Mouse (Mus musculus) ES-CJ7 (cell line): ENCODE data around the gene Tcl1b1.
"Not testable (repeated sequence)": the region's sequence is repeated elsewhere in the genome, so short reads cannot be mapped to it uniquely, and the experiment has no call there.

Experiments
- DNase-seq: peaks from one replicate; pipeline ENCODE4 v3.0.0; 2011; ENCODE audit warnings: low read depth, low spot score

The Tcl1b1 gene

DNA sequence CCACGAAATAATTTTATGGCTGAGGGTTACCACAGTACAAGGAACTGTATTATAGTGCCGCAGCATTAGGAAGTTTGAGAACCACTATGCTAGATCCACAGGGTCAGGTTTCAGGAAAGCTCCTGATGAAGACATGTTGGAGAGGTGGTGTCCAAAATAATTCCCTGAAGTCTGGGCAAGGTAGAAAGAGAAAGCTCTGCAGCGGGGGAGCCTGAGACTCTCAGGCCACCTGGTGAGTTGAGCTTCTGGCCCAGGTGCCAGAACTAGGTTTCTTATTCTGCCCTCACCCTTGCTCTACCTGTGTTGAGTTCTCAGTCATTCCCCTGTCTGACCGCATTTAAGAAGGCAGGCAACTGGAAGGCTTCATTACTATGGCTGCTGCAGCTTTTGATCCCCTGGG lies at the start of gene Tcl1b1:
Gene Tcl1b1, plus strand, starts transcription at position 301 of the 400 bp plus-strand sequence.
- no peak for DNase-seq

DNA sequence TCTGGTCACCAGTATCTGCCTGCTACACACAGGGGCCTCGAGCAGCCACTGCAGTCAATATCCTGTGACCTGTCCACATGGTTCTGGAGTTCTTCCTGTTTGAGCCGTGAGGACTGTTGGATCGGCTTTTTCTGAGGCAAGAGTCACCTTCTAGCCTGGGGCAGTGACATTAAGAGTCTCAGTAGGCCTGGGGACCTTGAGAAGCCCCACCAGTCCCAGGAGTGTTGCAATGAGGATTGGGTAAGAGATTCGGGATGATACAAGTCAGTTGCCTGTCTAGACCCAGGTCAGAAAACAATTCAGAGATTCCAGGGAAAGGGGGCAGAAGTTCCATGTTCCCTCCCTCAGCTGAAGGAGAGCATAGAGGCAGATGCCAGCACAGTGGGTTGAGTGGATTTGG lies 49.7 kb upstream of the Tcl1b1 start:
- no peak for DNase-seq

DNA sequence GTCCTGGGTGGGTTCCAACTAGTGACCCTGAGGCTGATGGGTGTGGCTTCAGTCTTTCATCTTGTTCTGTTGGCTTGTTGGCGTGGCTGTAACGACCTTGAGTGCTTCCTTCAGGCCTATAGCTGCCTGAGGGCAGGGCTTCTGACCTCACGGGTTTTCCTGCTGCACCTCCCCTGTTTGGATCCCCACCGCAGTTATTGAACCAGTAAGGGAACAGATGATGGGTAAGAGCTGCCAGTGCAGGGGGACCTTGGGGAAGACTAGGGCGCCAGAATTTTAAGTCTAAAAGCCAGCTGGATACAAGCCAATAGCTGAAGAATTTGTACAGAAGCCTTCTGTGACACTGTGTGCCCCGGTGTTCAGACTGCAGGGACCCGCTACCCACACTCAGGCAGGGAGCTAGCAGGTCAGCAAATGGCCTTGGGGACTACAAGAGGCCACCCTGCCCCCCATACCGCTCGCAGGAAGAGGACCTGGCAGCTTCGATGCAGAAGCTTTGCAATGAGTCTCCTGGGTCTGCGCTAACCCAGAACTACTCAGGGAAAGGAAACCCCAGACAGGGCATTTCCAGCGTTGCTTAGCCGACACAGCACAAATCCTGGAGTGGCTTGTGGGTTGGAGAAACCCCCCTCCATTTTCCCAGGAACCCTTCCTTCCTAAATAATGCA lies 47.0 kb upstream of the Tcl1b1 start:
- peak; percentile 84 for DNase-seq

DNA sequence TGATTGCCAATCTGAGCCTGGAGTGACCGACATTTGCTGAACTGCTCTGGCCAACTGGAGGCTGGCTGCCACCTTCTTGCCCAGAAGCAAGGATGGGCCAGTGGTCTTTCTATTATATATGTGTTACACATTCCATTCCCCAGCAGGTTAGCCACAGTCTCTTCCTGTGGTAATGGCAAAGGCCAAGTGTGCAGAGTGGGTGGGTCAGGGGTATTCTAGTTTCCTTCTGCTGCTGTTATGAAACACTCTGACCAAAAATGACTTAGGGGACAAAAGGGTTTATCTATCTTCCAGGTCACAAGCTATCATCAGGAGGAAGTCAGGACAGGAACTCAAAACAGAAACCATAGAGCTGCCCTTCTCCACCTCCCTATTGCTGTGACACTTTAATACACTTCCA lies 42.8 kb upstream of the Tcl1b1 start:
- no peak for DNase-seq

DNA sequence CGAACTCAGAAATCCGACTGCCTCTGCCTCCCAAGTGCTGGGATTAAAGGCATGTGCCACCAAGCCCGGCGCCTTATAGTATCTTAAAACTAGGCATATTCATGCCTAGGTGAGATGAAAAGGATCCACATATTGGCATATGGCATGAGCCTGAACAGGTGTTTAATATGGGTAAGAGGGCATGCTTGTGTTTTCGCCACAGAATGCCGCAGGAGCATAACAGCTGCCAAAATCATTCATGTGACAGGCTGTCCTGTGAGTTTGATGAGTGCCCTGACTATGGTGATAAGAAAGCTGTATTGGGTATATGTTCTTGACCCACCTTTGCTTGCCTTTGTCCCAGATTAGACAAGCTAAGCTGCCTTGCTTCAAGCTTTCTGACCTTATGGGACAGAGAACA lies 34.1 kb upstream of the Tcl1b1 start:
- no peak for DNase-seq

DNA sequence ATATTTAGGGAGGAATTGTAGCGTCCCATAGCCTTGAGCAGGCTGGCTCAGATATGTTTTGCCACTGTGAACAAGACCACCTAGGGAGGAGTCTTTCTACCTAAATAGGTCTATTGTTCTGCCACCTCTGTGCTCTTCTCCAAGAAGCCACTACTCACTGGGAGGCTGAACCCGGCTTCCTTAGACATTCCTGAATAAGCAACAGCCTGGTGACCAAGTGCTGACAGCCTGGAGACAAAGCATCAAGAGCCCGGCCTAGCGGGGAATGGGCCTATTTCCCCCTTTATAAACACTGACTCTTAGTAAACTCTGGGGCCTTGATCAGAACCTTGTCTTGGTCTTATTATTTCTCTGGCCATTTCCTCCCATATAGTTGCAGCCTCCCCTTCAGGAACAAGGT lies 33.0 kb upstream of the Tcl1b1 start:
- DNase-seq, result peak; percentile 84

DNA sequence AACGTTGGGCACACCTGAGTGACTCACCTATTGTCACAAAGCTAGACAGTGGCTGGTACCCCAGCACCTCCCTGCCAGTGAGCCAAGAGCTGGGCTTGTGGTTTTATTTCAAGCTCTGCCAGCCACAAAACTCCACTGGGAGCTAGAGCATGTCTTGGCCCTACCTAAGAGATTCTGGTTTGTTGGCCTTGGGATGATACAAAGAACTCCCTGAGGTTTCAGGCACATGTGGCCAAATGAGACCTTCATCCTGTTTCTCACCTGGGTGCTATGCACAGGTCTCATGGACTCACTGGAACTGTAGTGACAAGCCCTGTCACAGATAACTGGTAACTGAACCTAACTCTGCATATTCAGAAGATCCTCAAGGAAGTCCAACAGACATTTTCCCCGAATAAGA lies 31.9 kb upstream of the Tcl1b1 start:
- no peak for DNase-seq

DNA sequence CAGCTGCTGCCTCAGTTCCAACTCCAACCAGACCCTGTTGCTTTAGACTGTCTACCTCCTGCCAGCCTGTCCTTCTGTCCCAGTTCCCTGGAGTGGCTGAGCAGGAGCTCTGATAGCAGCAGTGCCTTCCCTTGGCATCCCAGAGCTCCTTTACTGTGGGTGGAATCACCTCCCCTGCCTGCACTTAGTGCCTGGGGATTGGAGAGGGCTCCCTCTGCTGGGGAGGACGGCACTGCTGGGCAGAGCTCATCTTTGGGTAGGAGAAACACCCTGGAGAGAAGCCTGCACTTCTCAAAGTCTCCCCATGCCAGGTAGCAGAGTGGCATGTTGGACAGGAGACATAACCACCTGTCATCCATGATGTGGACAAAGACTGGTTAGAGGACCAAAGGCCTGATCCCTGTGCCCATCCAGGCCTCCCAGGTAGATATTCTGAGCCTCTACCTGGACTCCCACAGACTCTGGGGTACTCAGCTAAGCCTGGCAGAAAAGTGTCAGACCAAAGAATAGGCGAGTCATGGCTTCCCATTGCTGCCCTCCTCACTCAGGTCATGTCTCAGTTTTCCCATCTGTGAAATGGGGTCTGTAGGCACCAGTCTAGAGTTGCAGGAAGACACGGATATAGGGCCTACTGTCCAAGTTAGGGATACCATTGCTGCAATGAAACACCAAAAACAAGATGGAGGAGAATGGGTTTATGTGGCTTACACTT lies 29.8 kb upstream of the Tcl1b1 start:
- not testable (repeated sequence) for DNase-seq

DNA sequence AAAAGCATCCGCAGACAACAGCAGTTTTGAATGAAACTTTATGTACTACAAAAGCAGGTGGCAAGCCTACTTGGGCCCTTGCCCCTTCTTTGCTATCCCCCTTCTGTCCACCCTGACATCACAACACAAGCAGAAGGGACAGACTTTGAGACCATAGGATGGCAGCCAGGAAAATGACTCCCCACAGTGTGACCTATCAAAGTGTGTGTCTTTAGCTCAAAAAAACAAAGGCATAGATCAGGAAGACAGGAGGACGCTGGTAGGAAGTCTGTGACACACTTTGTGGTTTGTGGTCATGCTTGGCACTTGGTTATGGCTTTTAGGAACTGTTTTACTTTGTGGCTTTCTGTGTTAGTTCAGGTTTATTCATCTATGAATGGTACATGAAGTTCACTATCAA lies 25.3 kb upstream of the Tcl1b1 start:
- not testable (repeated sequence) for DNase-seq

DNA sequence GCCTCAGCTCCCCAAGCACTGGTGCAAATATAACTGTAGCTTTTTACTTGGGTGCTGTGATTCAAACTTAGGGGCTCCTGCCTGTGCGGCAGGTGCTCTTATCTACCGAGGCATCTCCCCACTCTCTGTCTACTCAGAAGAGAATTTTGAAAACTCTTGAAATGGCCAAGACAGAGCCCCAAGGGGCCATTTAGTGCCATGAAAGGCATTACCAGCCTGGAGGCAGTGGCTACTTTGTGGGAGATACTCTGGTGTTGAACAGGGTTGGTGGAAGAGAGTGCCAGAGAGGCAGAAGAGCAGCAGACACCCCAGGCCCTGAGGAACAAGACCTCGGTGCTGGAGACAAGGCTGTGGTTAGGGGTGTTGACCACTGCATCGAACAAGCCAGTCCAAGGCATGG lies 24.7 kb upstream of the Tcl1b1 start:
- DNase-seq, result not testable (repeated sequence)

DNA sequence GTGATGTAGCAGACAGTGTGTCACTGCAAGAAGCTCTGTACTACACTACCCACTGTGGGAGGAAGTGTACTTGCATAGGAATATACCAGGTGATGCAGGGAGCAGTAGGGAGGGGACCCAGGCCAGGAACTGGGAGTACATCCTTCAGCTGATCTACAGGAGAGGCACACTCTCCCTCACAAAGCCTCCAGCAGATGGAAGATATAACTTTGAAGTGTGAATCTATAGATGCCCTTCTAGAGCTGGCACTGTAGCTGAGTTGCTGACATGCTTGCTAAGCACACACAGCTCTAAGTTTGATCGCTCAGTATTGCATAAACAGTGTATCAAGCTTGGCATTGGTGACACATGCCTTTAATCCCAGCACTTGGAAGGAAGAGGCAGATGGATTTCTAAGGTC lies 21.8 kb upstream of the Tcl1b1 start:
- DNase-seq, result not testable (repeated sequence)

DNA sequence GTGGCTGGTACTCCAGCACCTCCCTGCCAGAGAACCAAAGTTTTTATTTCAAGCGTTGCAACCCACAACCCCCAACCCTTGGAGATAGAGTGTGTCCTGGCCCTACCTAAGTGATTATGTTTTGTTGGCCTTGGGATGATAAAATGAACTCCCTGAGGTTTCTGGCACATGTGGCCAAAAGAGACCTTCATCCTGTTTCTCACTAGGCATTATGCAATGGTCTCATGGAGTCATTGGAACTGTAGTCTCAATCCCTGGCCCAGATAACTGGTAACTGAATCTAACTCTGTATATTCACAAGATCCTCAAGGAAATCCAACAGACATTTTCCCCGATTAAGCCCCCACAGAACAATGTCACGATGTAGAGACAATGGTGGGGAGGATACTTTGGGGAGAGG lies 16.4 kb upstream of the Tcl1b1 start:
- DNase-seq, result no peak

DNA sequence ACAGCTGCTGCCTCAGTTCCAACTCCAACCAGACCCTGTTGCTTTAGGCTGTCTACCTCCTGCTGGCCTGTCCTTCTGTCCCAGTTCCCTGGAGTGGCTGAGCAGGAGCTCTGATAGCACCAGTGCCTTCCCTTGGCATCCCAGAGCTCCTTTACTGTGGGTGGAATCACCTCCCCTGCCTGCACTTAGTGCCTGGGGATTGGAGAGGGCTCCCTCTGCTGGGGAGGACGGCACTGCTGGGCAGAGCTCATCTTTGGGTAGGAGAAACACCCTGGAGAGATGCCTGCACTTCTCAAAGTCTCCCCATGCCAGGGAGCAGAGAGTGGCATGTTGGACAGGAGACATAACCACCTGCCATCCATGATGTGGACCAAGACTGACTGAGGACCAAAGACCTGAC lies 14.6 kb upstream of the Tcl1b1 start:
- not testable (repeated sequence) for DNase-seq

DNA sequence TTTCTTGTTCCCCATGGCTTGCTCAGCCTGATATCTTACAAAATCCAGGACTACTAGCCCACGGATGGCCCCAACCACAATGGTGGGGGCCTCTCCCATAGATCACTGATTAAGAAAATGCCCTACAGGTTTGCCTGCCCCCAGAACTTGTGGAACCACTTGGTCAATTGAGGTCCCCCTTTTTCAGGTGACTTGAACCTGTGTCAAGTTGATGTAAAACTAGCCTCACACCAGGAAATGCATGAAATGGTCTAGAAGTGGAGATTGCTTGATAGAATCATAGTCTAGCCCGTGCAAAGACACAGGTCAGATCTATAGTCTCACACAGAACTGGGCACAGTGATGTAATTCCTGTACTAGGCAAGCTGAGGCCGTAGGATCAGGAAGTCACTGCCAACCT lies 13.8 kb upstream of the Tcl1b1 start, which contains the start of gene Tcl1b2:
Gene Tcl1b2, plus strand, starts transcription at position 301 of the 400 bp plus-strand sequence.
- no peak for DNase-seq

DNA sequence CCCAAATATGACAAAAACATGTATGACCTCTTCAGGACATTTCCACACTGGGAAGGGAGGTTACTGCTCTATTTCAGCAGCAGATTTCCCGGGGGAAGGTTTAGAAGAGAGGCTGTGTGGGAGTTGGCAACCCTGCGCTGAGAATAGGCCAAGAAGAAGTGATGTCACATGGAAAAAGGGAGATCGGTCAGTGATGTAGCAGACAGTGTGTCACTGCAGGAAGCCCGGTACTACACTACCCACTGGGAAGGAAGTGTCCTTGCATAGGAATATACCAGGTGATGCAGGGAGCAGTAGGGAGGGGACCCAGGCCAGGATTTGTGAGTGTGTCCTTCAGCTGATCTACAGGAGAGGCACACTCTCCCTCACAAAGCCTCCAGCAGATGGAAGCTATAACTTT lies 4.2 kb upstream of the Tcl1b1 start:
- not testable (repeated sequence) for DNase-seq

DNA sequence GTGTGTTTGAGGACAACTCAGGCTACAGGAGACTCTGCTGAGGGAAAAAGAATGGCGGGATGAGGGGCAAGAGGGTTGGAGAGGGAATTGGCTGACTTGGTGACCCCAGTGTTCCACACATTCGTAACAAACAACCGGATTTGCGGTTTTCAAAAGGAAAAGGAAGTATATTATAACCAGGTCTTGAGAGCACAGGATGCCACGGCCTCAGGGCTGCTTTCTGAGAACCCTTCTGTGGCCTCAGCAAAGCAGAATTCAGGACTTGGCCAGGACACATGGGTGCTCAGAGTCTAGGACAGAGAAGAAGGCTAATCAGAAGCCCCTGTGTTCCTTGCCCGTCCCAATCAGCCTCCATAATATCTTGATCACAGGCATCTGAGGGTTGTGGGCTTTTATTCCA lies 648 bp upstream of the Tcl1b1 start:
- DNase-seq, result no peak

DNA sequence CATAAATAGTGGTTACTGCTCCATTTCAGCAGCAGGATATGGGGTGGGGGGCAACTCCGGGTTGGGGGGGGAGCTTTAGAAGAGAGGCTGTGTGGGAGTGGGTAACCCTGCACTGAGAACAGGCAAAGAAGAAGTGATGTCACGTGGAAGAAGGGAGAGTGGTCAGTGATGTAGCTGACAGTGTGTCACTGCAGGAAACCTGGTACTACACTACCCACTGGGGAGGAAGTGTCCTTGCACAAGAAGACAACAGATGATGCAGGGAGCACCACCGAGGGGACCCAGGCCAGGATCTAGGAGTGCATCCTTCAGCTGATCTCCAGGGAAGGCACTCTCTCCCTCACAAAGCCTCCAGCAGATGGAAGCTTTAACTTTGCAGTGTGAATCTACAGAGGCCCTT lies 7.2 kb downstream of the Tcl1b1 start:
- no peak for DNase-seq

DNA sequence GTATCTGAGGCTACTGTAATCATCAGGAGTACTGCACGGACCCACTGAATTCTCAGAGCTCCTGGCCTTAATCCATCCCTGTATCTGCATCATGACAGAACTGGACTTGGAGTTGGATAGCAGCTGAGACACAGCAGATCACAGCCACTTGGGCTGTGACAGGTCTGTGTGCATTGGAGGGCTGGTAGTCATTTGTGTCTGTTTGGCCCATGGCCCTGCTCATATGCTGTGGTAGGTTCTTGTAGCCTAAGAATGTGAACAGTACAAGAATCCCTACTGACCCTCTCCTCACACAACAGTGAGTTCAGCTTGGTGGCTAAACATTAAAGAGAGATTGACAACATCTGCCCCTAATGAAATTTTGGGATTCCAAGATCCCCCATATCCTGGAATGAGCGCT lies 13.9 kb downstream of the Tcl1b1 start:
- no peak for DNase-seq

DNA sequence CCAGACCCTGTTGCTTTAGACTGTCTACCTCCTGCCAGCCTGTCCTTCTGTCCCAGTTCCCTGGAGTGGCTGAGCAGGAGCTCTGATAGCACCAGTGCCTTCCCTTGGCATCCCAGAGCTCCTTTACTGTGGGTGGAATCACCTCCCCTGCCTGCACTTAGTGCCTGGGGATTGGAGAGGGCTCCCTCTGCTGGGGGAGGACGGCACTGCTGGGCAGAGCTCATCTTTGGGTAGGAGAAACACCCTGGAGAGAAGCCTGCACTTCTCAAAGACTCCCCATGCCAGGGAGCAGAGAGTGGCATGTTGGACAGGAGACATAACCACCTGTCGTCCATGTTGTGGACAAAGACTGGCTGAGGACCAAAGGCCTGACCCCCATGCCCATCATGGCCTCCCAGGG lies 14.8 kb downstream of the Tcl1b1 start:
- peak; percentile 17 for DNase-seq

DNA sequence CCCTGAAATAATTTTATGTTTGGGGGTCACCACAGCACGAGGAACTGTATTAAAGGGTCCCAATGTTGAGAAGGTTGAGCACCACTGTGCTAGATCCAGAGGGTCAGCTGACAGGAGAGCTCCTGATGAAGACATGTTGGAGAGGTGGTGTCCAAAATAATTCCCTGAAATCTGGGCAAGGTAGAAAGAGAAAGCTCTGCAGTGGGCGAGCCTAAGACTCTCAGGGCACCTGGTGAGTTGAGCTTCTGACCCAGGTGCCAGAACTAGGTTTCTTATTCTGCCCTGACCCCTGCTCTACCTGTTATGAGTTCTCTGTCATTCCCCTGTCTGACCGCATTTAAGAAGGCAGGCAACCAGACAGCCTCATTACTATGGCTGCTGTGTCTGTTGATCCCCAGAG lies 16.6 kb downstream of the Tcl1b1 start, which contains the start of gene Tcl1b5:
Gene Tcl1b5, plus strand, starts transcription at position 301 of the 400 bp plus-strand sequence.
- DNase-seq, result not testable (repeated sequence)

DNA sequence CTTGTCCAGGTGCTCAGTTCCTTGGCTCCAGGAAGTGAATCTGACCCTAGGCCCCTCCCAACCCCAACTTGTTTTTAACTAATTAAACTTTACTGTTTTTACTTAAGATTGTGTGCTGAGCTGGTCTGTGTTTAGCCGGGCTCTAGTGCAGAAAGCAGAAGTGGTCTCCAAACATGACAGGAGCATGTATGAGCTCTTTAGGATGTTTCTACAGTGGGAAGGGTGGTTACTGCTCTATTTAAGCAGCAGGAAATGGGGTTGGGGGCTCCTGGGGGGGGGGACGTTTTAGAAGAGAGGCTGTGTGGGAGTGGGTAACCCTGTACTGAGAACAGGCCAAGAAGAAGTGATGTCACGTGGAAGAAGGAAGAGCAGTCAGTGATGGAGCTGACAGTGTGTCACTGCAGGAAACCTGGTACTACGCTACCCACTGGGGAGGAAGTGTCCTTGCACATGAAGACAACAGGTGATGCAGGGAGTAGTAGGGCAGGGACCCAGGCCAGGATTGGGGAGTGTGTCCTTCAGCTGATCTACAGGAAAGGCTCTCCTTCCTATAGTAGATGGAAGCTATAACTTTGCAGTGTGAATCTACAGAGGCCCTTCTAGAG lies 21.7 kb downstream of the Tcl1b1 start:
- DNase-seq, result not testable (repeated sequence)

DNA sequence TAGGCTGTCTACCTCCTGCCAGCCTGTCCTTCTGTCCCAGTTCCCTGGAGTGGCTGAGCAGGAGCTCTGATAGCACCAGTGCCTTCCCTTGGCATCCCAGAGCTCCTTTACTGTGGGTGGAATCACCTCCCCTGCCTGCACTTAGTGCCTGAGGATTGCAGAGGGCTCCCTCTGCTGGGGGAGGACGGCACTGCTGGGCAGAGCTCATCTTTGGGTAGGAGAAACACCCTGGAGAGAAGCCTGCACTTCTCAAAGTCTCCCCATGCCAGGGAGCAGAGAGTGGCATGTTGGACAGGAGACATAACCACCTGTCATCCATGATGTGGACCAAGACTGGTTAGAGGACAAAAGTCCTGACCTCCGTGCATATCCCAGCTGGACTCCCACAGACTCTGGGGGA lies 29.5 kb downstream of the Tcl1b1 start:
- not testable (repeated sequence) for DNase-seq

DNA sequence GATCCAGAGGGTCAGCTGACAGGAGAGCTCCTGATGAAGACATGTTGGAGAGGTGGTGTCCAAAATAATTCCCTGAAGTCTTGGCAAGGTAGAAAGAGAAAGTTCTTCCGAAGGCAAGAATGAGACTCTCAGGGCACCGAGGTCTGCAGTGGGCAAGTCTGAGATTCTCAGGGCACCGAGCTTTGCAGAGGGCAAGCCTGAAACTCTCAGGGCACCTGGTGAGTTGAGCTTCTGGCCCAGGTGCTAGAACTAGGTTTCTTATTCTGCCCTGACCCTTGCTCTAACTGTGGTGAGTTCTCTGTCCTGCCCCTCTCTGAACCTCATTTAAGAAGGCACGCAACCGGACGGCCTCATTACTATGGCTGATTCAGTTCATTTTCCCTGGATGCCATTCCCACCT lies 31.3 kb downstream of the Tcl1b1 start, which contains the start of gene Tcl1b3:
Gene Tcl1b3, plus strand, starts transcription at position 301 of the 400 bp plus-strand sequence.
- not testable (repeated sequence) for DNase-seq
